Mouse (Mus musculus) erythroblast, embryonic 14.5 days (primary cell): Measurements from ENCODE around the gene Bcat2.

Experiments
- GATA1 ChIP-seq: IDR thresholded peaks from 2 replicates; pipeline ENCODE4 v1.6.1; 2012; ENCODE audit warnings: low read length, inconsistent platforms, mixed read lengths
- TAL1 ChIP-seq: IDR thresholded peaks from 3 replicates; pipeline ENCODE4 v1.6.1; 2012; ENCODE audit warnings: low read length, inconsistent platforms, mixed read lengths

DNA sequence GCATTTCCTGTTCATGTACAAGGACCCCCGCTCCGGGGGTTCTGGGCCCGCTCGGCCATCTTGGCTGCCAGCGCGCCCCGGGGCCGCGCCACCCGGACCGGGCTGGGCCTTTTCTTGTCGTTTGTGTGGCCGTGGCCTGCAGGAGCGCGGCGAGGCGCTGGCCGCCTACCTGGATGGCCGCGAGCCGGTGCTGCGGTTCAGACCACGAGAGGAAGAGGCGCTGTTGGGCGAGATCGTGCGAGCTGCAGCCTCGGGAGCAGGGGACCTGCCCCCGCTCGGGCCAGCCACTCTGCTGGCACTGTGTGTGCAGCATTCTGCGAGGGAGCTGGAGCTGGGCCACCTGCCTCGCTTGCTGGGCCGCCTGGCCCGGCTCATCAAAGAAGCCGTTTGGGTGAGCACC, 62.5 kb downstream of the Bcat2 start:
- no peak for TF ChIP-seq TAL1
- no peak for TF ChIP-seq GATA1
